Mouse (Mus musculus) G1E (cell line): ENCODE data around the gene Skap1.

Experiments used
- CTCF ChIP-seq: IDR thresholded peaks from 2 replicates; pipeline ENCODE4 v1.5.1; 2012; ENCODE audit warnings: low read depth, low read length, inconsistent platforms, mixed read lengths
- GATA1 ChIP-seq: IDR thresholded peaks from 2 replicates; pipeline ENCODE4 v1.6.1; 2012; ENCODE audit warnings: borderline replicate concordance, low read length, inconsistent platforms, mixed read lengths
- GATA2 ChIP-seq: IDR thresholded peaks from 2 replicates; pipeline ENCODE4 v1.6.1; 2012; ENCODE audit warnings: low read depth, low read length, inconsistent platforms, borderline replicate concordance
- POLR2AphosphoS5 ChIP-seq: IDR thresholded peaks from 2 replicates; pipeline ENCODE4 v1.6.1; 2012; ENCODE audit warnings: low read depth, low read length, inconsistent platforms; ENCODE audit not compliant: insufficient replicate concordance
- TAL1 ChIP-seq: conservative IDR thresholded peaks from 2 replicates; pipeline ENCODE4 v1.6.1; 2012; ENCODE audit warnings: low read depth, low read length, inconsistent platforms, mixed read lengths

DNA sequence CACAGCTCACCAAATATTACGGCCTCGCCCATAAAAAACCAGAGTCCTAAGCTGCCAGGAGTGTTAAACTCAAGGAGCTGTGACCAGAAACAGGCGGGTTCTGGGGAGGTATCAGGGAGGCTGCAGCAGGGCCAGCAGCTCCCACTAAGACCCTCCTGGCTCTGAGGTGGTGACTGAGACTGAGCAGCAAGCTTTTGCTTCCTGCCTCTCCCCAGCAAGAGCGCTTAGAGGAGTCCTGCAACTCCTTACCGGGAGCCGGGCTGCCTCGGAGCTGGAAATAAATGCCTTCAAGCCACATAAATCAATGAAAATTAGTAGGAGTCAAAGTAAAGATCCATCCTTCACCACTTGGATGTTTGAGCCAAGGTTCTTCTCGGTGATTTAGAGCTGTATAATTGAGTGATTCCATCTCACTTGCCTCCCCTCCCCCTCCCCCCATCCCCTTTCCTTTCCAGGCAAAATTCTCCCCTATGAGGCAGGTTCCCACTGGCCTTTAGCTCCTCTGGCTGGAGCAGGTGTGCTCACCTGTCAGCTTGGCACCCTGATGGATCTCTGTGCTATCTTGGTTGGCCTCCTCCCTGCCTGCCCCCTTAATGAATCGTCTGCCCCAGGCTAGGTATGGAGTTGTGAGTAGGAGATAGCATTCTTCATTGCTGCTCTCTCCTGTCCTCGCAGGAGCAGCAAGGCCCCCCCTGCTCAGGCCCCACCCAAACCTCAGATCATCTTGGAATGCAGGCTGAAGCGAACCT, 42.7 kb upstream of the Skap1 start:
- TF ChIP-seq GATA1, result no peak
- TF ChIP-seq CTCF, result no peak
- no peak for TF ChIP-seq POLR2AphosphoS5
- TF ChIP-seq TAL1, result no peak
- TF ChIP-seq GATA2, result no peak
